Mouse (Mus musculus): ENCODE measurements around the gene Cfap57.

DNA sequence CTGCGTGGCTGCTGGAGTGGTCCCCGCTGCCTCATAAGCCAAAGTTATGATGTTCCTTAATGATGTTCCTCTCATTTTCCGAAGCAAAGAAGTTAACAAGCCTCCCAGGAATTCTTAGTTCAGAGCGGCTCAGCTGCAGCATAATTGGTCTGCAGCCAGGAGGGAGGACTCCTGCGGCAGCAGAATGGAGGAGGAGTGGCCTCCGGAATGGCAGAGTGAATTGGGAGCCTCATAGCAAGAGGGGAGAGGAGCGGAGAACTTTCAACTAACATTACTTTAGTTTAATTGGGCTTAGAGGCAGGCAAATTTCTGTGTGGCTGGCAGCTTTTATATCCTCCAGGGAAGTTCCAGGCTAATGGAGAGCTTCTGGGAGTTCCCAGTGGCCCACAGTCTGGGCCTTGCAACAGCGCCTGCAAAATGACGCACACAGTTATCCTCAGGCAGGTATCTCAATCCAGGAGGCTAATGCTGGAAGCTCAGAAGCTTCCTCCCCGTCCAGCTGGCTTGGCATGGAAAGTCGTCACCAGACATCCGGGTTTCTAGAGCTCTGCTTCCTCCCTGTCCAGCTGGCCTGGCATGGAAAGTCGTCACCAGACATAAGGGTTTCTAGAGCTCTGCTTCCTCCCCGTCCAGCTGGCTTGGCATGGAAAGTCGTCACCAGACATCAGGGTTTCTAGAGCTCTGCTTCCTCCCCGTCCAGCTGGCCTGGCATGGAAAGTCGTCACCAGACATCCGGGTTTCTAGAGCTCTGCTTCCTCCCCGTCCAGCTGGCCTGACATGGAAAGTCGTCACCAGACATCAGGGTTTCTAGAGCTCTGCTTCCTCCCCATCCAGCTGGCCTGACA, 22.0 kb upstream of the Cfap57 start:
- TF ChIP-seq GATA1 (IDR thresholded peaks at IDR 0.05; ENCODE audit: borderline replicate concordance, low read length) (no peak), FLI1 (IDR thresholded peaks at IDR 0.05; ENCODE audit: low read length) (no peak)

Measured in megakaryocyte, embryonic 14.5 days (primary cell).